Mouse (Mus musculus): Measurements from ENCODE around the gene Usp32. TPM values are rescaled to one million over a fixed set of nuclear protein-coding genes. Genes with fewer than 3 reads are reported as not detected.

Usp32 gene
- polyA plus RNA-seq, 2 experiments = 5.9 to 10.7 TPM

DNA sequence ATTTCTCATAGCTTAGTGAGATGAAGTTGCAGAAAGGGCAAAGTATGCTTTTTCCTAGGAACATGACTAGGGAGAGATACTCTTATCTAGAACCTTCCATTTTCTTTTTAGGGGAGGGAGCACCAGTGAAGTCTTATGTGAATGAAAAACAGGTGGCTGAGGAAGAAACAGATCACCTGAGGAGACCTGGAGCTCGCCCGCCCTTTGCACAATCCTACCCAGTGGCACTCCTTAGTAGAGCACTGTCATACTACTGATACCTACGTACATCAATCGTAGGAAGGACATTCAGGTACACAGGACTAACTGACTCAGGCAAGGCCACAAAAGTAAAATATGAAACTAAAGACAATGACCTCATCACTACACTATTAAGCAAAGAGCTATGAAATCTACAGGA, 81.4 kb downstream of the Usp32 start:
- no peak for TF ChIP-seq POLR2A (IDR thresholded peaks at IDR 0.05; ENCODE audit: borderline replicate concordance, extremely low read depth, insufficient read depth, insufficient read length)
- no peak overlapping the region for H3K9ac ChIP-seq (ENCODE audit: low read depth, low read length, severe bottlenecking)
- H3K27ac ChIP-seq (replicated peaks; ENCODE audit: low read depth, low read length) = no peak overlapping the region
- H3K9me3 ChIP-seq (ENCODE audit: control insufficient read depth, low read length) = no peaks in the 10 kb centered on the region
- H3K27me3 ChIP-seq (ENCODE audit: control insufficient read depth, insufficient read depth, low read length) = no peaks in the 10 kb centered on the region
- no peak for DNase-seq (ENCODE audit: low spot score)
- WGBS = 95% methylated on average over 4 of the region's 4 CpGs
- H3K4me1 ChIP-seq (ENCODE audit: control insufficient read depth, insufficient read depth, low read length) = no peaks in the 10 kb centered on the region
- H3K4me2 ChIP-seq (replicated peaks; ENCODE audit: low read depth, low read length, severe bottlenecking) = no peak overlapping the region
- no peak for ATAC-seq (ENCODE audit: low FRiP score, low read depth)
- H3K4me3 ChIP-seq (replicated peaks; ENCODE audit: low read length) = no peak overlapping the region
- no peaks in the 10 kb centered on the region; the same call in 1 of the 2 replicates for H3K36me3 ChIP-seq (ENCODE audit: control insufficient read depth, insufficient read depth, low read length)

DNA sequence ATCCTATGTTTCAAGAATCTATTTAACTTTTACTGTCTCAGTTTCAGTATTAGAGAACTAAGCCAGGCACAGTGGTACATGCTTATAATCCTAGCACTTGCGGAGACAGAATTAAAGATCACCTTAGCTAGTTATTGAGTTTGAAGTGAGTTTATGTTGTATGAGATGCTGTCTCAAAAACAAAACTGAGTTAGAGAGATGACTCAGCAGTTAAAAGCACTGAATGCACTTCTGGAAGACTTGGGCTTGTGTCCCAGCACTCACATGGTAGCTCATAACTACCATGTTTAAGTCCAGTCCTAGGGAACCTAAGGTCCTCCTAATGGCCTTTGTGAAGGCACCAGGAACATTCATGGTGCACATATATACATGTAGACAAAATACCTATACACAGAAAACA, 82.4 kb downstream of the Usp32 start:
- DNase-seq (ENCODE audit: low spot score) (no peak), ATAC-seq (ENCODE audit: low FRiP score, low read depth) (no peak)
- Histone ChIP-seq H3K9me3 (ENCODE audit: control insufficient read depth, low read length) (no peaks in the 10 kb centered on the region), H3K9ac (ENCODE audit: low read depth, low read length, severe bottlenecking) (no peak overlapping the region), H3K4me3 (replicated peaks; ENCODE audit: low read length) (no peak overlapping the region), H3K36me3 (ENCODE audit: control insufficient read depth, insufficient read depth, low read length) (no peaks in the 10 kb centered on the region; the same call in 1 of the 2 replicates), H3K27ac (replicated peaks; ENCODE audit: low read depth, low read length) (no peak overlapping the region), H3K4me2 (replicated peaks; ENCODE audit: low read depth, low read length, severe bottlenecking) (no peak overlapping the region), H3K27me3 (ENCODE audit: control insufficient read depth, insufficient read depth, low read length) (no peaks in the 10 kb centered on the region), H3K4me1 (ENCODE audit: control insufficient read depth, insufficient read depth, low read length) (no peaks in the 10 kb centered on the region)
- 97% methylated on average over 1 of the region's 1 CpGs for WGBS
- no peak for TF ChIP-seq POLR2A (IDR thresholded peaks at IDR 0.05; ENCODE audit: borderline replicate concordance, extremely low read depth, insufficient read depth, insufficient read length)

GRCm38 (mm10) chr11:85056901-85057300, 83.1 kb downstream of the Usp32 start:
- ATAC-seq (ENCODE audit: low FRiP score, low read depth) (no peak), DNase-seq (ENCODE audit: low spot score) (no peak)
- Histone ChIP-seq H3K36me3 (ENCODE audit: control insufficient read depth, insufficient read depth, low read length) (no peaks in the 10 kb centered on the region; the same call in 1 of the 2 replicates), H3K9ac (ENCODE audit: low read depth, low read length, severe bottlenecking) (no peak overlapping the region), H3K4me2 (replicated peaks; ENCODE audit: low read depth, low read length, severe bottlenecking) (no peak overlapping the region), H3K9me3 (ENCODE audit: control insufficient read depth, low read length) (no peaks in the 10 kb centered on the region), H3K27ac (replicated peaks; ENCODE audit: low read depth, low read length) (no peak overlapping the region), H3K4me1 (ENCODE audit: control insufficient read depth, insufficient read depth, low read length) (no peaks in the 10 kb centered on the region), H3K4me3 (replicated peaks; ENCODE audit: low read length) (no peak overlapping the region), H3K27me3 (ENCODE audit: control insufficient read depth, insufficient read depth, low read length) (no peaks in the 10 kb centered on the region)
- no peak for TF ChIP-seq POLR2A (IDR thresholded peaks at IDR 0.05; ENCODE audit: borderline replicate concordance, extremely low read depth, insufficient read depth, insufficient read length)
- WGBS = 69% methylated on average over 5 of the region's 5 CpGs

- no peaks in the 10 kb centered on the region for H3K4me1 ChIP-seq (ENCODE audit: control insufficient read depth, insufficient read depth, low read length)
- H3K4me3 ChIP-seq (replicated peaks; ENCODE audit: low read length) = no peak overlapping the region
- H3K27me3 ChIP-seq (ENCODE audit: control insufficient read depth, insufficient read depth, low read length) = no peaks in the 10 kb centered on the region
- no peak overlapping the region for H3K4me2 ChIP-seq (replicated peaks; ENCODE audit: low read depth, low read length, severe bottlenecking)
- 85% methylated on average over 2 of the region's 2 CpGs for WGBS
- H3K27ac ChIP-seq (replicated peaks; ENCODE audit: low read depth, low read length) = no peak overlapping the region
- no peak for ATAC-seq (ENCODE audit: low FRiP score, low read depth)
- H3K9me3 ChIP-seq (ENCODE audit: control insufficient read depth, low read length) = no peaks in the 10 kb centered on the region
- DNase-seq (ENCODE audit: low spot score) = no peak
- no peaks in the 10 kb centered on the region; the same call in 1 of the 2 replicates for H3K36me3 ChIP-seq (ENCODE audit: control insufficient read depth, insufficient read depth, low read length)
- TF ChIP-seq POLR2A (IDR thresholded peaks at IDR 0.05; ENCODE audit: borderline replicate concordance, extremely low read depth, insufficient read depth, insufficient read length) = no peak
- no peak overlapping the region for H3K9ac ChIP-seq (ENCODE audit: low read depth, low read length, severe bottlenecking)
These were observed 84.4 kb downstream of the Usp32 start for GRCm38 (mm10) chr11:85055561-85055960.

DNA sequence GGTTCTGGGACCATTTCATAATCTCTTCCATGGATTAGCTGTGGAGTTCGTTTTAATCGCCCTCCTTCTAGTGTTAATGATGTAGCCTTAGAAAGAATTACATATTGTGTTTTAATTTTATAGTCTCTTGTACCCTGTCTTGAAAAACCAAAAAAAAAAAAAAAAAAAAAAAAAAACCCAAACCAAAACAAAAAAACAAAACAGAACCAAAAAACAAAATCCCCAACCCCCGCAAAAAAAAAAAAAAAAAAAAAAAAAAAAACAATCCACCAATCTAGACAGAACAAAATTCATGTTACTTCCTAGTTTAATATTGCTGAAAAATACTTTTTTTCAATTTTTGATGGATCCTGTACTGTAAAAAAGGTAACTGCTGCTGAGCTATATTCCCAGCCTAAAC, 100.7 kb downstream of the Usp32 start:
- Histone ChIP-seq H3K9ac (ENCODE audit: low read depth, low read length, severe bottlenecking) (no peak overlapping the region), H3K4me2 (replicated peaks; ENCODE audit: low read depth, low read length, severe bottlenecking) (no peak overlapping the region), H3K36me3 (ENCODE audit: control insufficient read depth, insufficient read depth, low read length) (peaks cover 15% of the 10 kb centered on the region), H3K9me3 (ENCODE audit: control insufficient read depth, low read length) (no peaks in the 10 kb centered on the region), H3K27me3 (ENCODE audit: control insufficient read depth, insufficient read depth, low read length) (no peaks in the 10 kb centered on the region), H3K4me3 (replicated peaks; ENCODE audit: low read length) (no peak overlapping the region), H3K27ac (replicated peaks; ENCODE audit: low read depth, low read length) (no peak overlapping the region), H3K4me1 (ENCODE audit: control insufficient read depth, insufficient read depth, low read length) (no peaks in the 10 kb centered on the region)
- DNase-seq (ENCODE audit: low spot score) (no peak), ATAC-seq (ENCODE audit: low FRiP score, low read depth) (no peak)
- 98% methylated on average over 3 of the region's 3 CpGs for WGBS
- TF ChIP-seq POLR2A (IDR thresholded peaks at IDR 0.05; ENCODE audit: borderline replicate concordance, extremely low read depth, insufficient read depth, insufficient read length) = no peak

GRCm38 (mm10) chr11:85013121-85013520, 126.8 kb downstream of the Usp32 start:
- Histone ChIP-seq H3K9ac (ENCODE audit: low read depth, low read length, severe bottlenecking) (no peak overlapping the region), H3K27me3 (ENCODE audit: control insufficient read depth, insufficient read depth, low read length) (no peaks in the 10 kb centered on the region), H3K4me3 (replicated peaks; ENCODE audit: low read length) (no peak overlapping the region), H3K4me2 (replicated peaks; ENCODE audit: low read depth, low read length, severe bottlenecking) (no peak overlapping the region), H3K36me3 (ENCODE audit: control insufficient read depth, insufficient read depth, low read length) (peaks cover 22% of the 10 kb centered on the region), H3K4me1 (ENCODE audit: control insufficient read depth, insufficient read depth, low read length) (no peaks in the 10 kb centered on the region), H3K27ac (replicated peaks; ENCODE audit: low read depth, low read length) (no peak overlapping the region), H3K9me3 (ENCODE audit: control insufficient read depth, low read length) (no peaks in the 10 kb centered on the region)
- DNase-seq (ENCODE audit: low spot score) (no peak), ATAC-seq (ENCODE audit: low FRiP score, low read depth) (no peak)
- TF ChIP-seq POLR2A (IDR thresholded peaks at IDR 0.05; ENCODE audit: borderline replicate concordance, extremely low read depth, insufficient read depth, insufficient read length) = no peak

Data from limb, embryonic 14.5 days (tissue).